Mouse (Mus musculus): ENCODE measurements around the gene Krt6b.
"Not testable (repeated sequence)": the region's sequence is repeated elsewhere in the genome, so short reads cannot be mapped to it uniquely, and the experiment has no call there.

The Krt6b gene

GRCm38 (mm10) chr15:101680187-101680586, at the start of gene Krt6b:
Gene Krt6b, minus strand, starts transcription at chr15:101680287.
- no peak for DNase-seq (ENCODE audit: low read depth, low spot score)

- DNase-seq (ENCODE audit: low read depth, low spot score) = no peak
Measured at GRCm38 (mm10) chr15:101724686-101725085, 44.6 kb upstream of the Krt6b start.

- peak; percentile 10 for DNase-seq (ENCODE audit: low read depth, low spot score)
Measured at GRCm38 (mm10) chr15:101715831-101716230, 35.7 kb upstream of the Krt6b start.

- no peak for DNase-seq (ENCODE audit: low read depth, low spot score)
Measured at GRCm38 (mm10) chr15:101714356-101714755, 34.3 kb upstream of the Krt6b start.

GRCm38 (mm10) chr15:101713731-101714130, 33.6 kb upstream of the Krt6b start:
- DNase-seq (ENCODE audit: low read depth, low spot score) = no peak

GRCm38 (mm10) chr15:101712720-101713119, 32.6 kb upstream of the Krt6b start, which contains the start of gene Krt5:
Gene Krt5, minus strand, starts transcription at chr15:101712898.
- DNase-seq (ENCODE audit: low read depth, low spot score) = no peak

GRCm38 (mm10) chr15:101708683-101709082, 28.6 kb upstream of the Krt6b start:
- DNase-seq (ENCODE audit: low read depth, low spot score) = no peak

- no peak for DNase-seq (ENCODE audit: low read depth, low spot score)
Measured at GRCm38 (mm10) chr15:101707454-101707853, 27.4 kb upstream of the Krt6b start.

- DNase-seq (ENCODE audit: low read depth, low spot score) = peak; percentile 14
Measured at GRCm38 (mm10) chr15:101704066-101704465, 24.0 kb upstream of the Krt6b start.

GRCm38 (mm10) chr15:101702380-101702779, 22.3 kb upstream of the Krt6b start:
- DNase-seq (ENCODE audit: low read depth, low spot score) = no peak

GRCm38 (mm10) chr15:101699866-101700265, 19.8 kb upstream of the Krt6b start:
- no peak for DNase-seq (ENCODE audit: low read depth, low spot score)

GRCm38 (mm10) chr15:101699192-101699591, 19.1 kb upstream of the Krt6b start:
- DNase-seq (ENCODE audit: low read depth, low spot score) = no peak

- peak; percentile 3 for DNase-seq (ENCODE audit: low read depth, low spot score)
Measured at GRCm38 (mm10) chr15:101697326-101698188, 17.5 kb upstream of the Krt6b start.

- DNase-seq (ENCODE audit: low read depth, low spot score) = no peak
Measured at GRCm38 (mm10) chr15:101694207-101694606, 14.1 kb upstream of the Krt6b start, which contains the start of gene Krt6a. Gene Krt6a, minus strand, starts transcription at chr15:101694307.

- not testable (repeated sequence) for DNase-seq (ENCODE audit: low read depth, low spot score)
Measured at GRCm38 (mm10) chr15:101690460-101690859, 10.4 kb upstream of the Krt6b start.

- DNase-seq (ENCODE audit: low read depth, low spot score) = no peak
Measured at GRCm38 (mm10) chr15:101688161-101688560, 8.1 kb upstream of the Krt6b start.

- no peak for DNase-seq (ENCODE audit: low read depth, low spot score)
Measured at GRCm38 (mm10) chr15:101675978-101676377, 4.1 kb downstream of the Krt6b start.

GRCm38 (mm10) chr15:101652736-101653265, 27.3 kb downstream of the Krt6b start:
- peak; percentile 20 for DNase-seq (ENCODE audit: low read depth, low spot score)

- no peak for DNase-seq (ENCODE audit: low read depth, low spot score)
Measured at GRCm38 (mm10) chr15:101647280-101647679, 32.8 kb downstream of the Krt6b start, which contains the start of gene Gm5478. Gene Gm5478, minus strand, starts transcription at chr15:101647380.

- DNase-seq (ENCODE audit: low read depth, low spot score) = no peak
Measured at GRCm38 (mm10) chr15:101627884-101628283, 52.2 kb downstream of the Krt6b start, which contains the start of gene Gm5414. Gene Gm5414, minus strand, starts transcription at chr15:101628188.
